Mouse (Mus musculus) inflammation-experienced regulatory T-cells, adult 6 months (primary cell): ENCODE measurements around the gene Rims4. TPM values are rescaled to one million over a fixed set of nuclear protein-coding genes. Genes with fewer than 3 reads are reported as not detected.

Experiments
- ATAC-seq: one replicate; pipeline ENCODE4 v1.8.0; 2017
- polyA plus RNA-seq, 3 experiments: library from polyadenylated mRNA; unstranded; fragments of 100-300 nt; shearing (Covaris generic); gene quantifications; one replicate each; pipeline ENCODE4 v1.2.1; 2017

Rims4 gene
- not detected for polyA plus RNA-seq

DNA sequence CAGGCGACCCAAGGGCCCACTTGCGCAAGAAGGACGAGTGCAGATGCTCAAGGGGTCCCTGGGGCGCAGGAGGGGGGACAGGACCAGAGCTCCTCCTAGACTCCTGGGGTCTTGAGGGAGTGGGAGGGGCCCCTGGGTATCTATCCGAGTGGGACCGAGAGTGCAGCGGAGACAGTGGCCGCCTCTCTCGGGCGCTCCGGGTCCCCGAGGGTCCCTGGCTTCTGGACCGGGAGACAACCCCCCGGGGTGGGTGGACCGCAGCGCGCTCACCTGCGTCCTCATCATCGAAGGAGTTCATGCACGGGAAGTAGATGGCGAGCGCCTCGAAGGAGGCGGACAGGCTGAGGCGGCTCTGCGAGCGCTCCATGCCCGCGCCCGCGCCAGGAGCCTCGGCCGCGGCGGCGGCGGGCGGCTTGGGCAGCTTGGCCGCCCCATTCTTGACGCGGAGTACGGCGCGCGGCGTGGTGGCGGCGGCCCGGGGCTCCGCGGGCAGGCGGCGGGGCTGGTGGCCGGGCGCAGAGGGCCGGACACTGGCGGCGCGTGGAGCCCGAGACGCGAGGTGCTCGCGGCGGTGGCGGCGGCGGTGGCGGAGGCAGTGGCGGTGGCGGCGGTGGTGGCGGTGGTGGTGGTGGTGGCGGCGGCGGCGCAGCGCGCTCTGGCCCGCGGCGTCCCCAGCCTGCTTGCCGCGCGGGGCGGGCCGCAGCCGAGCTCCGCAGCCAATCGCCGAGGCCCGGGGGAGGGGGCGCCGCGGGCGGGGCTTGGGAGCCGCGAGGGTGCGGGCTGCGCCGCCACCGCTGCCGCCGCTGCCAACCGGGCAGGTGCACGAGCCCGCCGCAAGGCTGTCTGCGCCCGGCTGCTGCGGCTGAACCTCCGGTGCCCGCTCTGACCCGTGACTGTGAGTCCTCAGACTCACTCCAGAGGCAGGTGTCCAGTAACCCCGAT lies at the start of gene Rims4:
TSS of gene Rims4 (minus strand) at position 367 of the 942 bp plus-strand sequence.
- no peak for ATAC-seq

- no peak for ATAC-seq
Observed at GRCm38 (mm10) chr2:163965706-163966105, 47.2 kb upstream of the Rims4 start.

DNA sequence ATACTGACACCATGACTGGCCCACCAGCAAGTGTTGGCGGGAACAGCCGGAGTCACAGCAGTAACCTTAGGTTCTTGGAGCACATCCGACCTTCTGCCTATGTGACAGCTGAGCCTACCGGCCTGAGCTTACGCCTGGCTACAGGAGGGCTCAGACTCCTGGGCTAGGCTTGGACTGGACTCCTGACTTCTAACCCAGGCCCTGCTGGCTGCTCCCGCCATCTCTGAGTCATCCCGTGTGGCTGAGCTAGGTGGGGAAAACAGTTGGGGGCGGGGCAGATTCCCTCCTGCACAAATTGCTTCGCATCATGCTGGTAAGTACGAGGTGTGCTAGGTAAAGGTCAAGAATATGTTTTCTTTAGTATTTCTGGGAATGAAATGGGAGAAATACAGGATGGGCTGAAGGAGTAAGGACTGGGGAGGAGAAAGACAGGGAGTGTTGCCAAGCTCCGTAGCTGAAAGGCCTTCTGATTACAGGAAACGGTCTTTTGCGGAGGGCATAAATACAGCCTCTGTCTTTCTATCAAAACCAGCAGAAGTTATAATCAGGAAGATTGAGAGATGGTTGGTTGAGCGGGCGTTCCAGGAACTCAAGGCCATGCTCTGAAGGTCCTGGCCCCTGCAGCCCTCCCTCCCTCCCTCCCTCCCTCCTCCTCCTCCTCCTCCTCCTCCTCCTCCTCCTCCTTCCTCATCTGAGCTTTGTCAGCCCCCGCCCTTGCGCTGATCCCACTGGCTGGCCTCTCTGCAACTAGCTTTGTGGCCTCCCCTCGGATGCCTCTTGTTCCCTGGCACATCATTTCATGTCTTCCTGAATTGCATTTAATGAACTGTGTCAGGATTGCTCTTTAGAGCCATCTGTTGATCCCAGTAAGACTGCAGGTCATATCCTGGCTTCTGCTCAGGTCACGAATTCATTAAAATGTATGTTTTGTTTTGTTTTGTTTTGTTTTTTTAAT lies 46.4 kb upstream of the Rims4 start:
- ATAC-seq = no peak

- ATAC-seq = no peak
Observed at GRCm38 (mm10) chr2:163953622-163954310, 35.3 kb upstream of the Rims4 start.

GRCm38 (mm10) chr2:163951770-163952169 lies 33.3 kb upstream of the Rims4 start:
- no peak for ATAC-seq

DNA sequence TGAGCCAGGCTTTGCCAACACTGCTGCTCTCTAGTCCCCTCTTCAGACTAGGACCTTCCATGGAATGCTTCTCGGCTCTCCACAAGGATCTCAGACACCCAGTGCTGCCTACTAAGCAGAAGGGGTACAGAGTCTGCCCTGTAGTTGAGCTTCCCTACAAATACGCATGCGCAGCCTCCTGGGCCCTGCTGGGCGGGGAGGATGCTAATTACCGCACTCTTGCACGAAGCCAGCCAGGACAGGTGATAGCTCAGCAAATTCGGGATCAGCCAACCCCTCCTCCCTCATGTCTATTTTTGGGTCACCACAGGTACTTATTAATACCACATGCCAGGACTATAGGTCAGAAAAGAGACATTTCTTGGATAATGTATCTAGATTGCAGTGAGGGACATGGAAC lies 29.5 kb upstream of the Rims4 start:
- ATAC-seq = no peak

DNA sequence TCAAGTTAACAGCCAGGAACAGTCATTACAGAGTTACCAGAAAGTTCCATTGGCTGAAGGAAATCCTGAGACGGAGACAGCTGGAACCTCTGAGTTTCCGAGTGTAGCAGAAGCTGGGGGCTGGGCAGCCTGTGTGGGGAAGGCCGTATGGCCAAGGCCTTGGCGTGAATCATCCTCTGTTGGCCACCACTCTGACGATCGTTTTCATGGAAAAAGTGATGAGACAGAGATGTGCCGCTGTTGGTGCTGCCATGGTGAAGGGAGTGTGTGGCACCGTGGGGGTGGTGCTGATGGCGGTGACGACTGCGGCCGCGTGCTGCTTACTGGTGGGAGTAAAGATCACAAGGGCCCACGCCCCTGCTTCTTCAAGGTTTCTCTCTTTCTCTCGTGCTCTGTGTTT lies 27.7 kb upstream of the Rims4 start:
- no peak for ATAC-seq

- ATAC-seq = no peak
Observed at GRCm38 (mm10) chr2:163944511-163944910, 26.0 kb upstream of the Rims4 start.

DNA sequence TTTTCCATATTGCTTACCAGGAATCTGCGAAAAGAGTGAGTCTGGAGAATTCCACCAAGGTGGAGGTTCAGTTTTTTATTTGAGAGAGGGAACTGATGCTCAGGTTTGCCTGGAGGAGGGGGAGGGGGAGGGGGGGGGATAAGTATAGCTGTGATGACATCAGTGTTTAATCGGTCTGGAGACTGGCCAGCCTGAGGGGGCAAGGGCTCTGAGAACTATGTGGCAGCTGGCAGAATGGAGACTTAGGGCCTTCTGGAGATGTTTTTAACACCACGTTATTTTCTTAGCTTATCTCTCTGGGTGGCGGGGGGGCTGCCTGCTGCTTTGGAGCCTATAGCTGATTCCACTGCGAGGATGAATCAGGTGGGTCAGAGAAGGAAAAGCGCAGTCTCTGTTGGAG lies 24.6 kb upstream of the Rims4 start:
- ATAC-seq = no peak

GRCm38 (mm10) chr2:163939522-163939921 lies 21.0 kb upstream of the Rims4 start:
- no peak for ATAC-seq

DNA sequence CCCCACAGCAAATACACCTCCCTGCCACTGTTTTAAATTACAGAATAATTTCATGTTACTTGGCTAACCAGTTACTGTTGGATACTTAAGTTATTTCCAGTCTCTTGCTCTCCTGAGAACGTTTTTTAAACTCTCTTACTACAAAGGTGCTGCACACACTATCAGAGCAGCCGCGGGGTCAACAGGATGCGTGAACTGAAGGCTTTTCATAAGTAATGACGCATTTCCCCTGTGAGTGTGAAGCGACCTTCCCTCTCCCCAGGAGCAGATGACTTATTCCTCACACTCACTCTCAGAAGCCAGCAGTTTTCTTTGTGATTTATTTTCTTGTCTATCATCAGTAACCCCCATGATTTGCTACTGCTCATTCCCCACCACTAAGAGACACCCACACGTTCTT lies 13.7 kb upstream of the Rims4 start:
- ATAC-seq = no peak

GRCm38 (mm10) chr2:163928464-163929200 lies 10.1 kb upstream of the Rims4 start:
- no peak for ATAC-seq

DNA sequence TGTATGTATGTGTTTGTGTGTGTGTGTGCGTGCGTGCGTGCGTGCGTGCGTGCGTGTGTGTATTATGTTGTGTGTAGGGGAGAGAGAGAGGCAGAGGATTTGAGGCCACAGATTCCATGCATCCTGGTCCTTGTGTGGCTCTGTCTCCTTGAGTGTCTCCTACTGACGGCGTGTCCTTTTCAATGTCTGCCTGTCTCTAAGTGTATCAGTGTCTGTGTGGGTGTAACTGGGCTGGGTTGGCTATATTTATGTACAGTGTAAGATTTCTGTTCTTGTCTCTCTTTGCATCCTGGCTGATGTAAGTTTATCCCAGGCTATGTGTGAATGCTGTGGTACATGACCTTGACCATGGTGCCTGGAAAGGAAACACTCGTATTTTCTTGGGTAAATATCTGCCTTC lies 6.6 kb upstream of the Rims4 start:
- no peak for ATAC-seq

GRCm38 (mm10) chr2:163924531-163924930 lies 6.0 kb upstream of the Rims4 start:
- ATAC-seq = no peak

GRCm38 (mm10) chr2:163923113-163923512 lies 4.6 kb upstream of the Rims4 start:
- ATAC-seq = no peak

- no peak for ATAC-seq
Observed at GRCm38 (mm10) chr2:163919581-163919980, 1.1 kb upstream of the Rims4 start.

- ATAC-seq = no peak
Observed at GRCm38 (mm10) chr2:163916703-163917102, 1.8 kb downstream of the Rims4 start.

- ATAC-seq = no peak
Observed at GRCm38 (mm10) chr2:163915294-163915791, 3.1 kb downstream of the Rims4 start.

DNA sequence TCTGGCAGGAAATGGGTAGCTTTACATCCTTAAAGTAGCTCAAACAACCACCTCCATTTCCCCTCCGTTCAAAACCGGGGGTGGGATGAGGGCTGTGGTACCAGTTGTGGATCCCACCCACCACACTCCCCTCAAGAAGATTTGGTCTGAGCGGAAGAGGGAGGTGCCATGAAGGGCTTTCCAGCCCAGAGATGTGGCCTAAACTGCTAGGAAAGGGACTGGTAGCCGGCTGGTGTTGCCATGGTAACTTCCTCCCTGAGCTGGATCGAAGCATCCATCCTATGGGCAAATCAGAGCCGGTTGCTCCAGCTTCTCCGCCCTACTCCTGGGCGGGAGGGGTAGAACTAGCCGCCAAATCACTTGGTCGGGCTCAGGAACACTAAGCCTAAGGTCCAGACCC lies 4.4 kb downstream of the Rims4 start:
- ATAC-seq = no peak

DNA sequence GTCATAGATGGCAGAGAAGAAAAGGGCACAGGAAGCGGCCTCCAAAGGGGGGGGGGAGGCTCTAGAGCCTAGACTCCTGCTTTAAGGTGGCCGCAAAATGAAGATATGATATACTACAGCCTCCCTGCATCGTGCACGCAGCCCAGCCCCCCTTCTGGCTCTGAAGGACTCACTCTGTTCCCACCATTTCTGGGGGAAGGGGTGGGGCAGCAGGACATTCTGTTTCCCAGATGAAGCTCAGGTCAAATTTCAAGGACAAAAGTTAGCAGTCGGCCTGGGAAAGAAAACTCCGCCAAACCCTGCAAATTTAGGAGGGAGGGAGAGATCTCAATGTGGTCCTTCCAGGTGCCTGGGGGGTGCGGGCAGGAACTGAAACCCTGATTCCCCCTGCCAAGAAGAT lies 4.8 kb downstream of the Rims4 start:
- no peak for ATAC-seq

DNA sequence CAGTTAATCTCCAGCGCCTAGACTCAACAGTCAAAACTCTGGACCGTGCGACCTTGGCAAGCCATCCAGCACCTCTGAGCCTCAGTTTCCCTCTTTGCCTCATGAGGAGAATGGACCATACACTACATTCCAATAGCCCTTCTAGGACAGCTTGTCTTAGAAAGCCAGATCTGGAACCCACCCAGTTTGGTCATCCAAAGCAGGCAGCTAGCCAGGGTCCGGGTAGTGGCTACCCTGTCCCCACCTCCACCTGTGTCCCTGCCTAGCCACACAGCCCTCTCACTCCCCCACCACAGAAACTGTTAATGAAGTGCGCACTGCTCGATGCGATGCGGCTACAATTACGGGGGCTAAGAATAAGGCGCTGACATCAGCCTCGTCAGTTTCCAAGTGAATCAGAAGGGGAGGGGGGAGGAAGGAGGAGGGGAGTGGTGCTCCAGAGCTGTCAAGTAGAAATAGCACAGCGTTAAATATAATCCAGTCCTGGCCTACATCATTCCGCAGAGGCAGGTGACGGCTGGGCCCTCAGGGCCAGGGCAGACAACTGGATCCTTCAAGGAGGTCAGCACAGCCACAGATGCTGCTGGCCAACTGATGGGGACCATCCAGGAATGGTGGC lies 6.5 kb downstream of the Rims4 start:
- no peak for ATAC-seq
